Mouse (Mus musculus) G1E-ER4 (cell line): ENCODE data around the gene Calm2. TPM values are rescaled to one million over a fixed set of nuclear protein-coding genes. Genes with fewer than 3 reads are reported as not detected.

Source experiments
- GATA1 ChIP-seq: IDR thresholded peaks from one replicate; pipeline ENCODE4 v1.8.0; 2012; ENCODE audit warnings: low read length, inconsistent platforms
- polyA plus RNA-seq: library from polyadenylated mRNA; stranded (reverse); fragments of >175 nt; gene quantifications from 2 replicates; pipeline ENCODE4 v1.2.3, GENCODE M21; 2012

The Calm2 gene
- polyA plus RNA-seq: 25.5 and 27.3 TPM in 2 replicates

DNA sequence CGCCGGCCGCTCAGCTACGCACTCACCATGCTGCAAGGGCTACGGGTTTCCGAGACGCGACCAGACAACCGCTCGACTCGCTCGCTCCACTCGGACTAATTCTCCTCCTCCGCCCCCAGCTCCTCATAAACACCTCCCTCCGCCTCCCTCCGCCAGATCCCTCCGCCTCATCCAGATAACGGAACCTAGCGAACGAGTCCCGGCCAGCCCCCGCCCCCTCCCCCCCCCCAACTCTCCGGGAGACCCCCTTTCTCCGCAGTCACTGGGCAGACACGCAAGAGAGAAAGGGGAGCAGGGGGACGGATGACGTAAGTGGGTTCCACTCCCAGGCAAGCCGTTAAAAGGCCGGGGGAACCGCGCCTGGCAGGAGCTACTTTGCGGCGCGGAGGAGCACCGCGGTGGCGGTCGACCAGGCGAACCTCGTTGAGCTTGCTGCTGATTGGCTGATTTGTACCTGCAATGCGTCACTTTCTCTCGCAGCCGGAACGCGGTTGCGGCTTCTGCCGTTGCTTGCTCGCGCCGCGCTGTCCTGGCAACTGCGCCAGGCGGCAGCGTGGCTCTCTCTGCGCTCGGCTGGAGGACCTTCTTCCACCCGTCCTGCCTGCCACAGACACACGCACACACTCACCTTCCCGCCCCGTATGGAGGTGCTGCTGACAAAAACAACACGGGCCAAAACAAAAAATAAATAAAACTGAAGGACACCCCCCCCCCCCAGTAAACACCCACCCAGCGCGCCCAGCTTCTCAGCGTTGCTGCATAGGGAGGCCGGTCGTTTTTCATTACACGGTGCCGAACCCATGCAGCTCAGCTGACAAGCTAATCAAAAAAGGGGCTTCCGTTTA, at the start of gene Calm2:
Gene Calm2, minus strand, starts transcription at position 169 of the 845 bp plus-strand sequence.
- no peak for TF ChIP-seq GATA1

DNA sequence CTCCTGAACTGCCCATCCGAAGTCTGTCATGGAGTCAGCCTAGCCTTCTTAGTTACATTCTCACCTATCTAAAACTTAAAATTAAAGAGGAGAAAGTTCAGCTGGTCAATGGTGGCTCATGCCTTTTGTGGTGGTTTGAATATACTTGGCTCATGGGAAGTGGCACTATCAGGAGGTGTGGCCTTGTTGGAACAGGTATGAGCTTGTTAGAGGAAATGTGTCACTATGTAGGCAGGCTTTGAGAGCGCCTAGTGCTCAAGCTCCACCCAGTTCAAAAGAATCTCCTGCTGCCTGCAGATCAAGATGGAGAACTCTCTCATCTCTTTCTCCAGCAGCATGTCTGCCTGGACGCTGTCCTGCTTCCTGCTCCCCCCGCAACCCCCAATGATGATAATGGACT, 48.8 kb upstream of the Calm2 start:
- no peak for TF ChIP-seq GATA1

DNA sequence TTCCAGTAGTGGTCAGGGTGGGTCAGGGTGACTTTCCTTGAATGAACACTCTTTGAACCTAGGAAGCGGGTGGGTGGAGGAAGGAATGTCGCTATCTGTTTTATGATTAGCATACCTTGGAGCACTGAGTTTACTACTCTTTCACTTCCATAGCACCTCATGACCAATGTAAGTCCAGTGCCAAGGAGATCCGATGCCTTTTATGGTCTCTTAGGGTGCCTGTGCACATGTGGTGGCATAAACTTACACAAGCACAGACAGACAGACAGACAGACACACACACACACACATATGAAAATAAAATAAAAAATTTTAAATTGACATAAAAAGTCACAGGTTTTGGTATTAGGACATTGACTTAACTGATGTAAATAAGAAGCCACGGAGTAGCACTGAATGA, 47.6 kb upstream of the Calm2 start:
- TF ChIP-seq GATA1: no peak

DNA sequence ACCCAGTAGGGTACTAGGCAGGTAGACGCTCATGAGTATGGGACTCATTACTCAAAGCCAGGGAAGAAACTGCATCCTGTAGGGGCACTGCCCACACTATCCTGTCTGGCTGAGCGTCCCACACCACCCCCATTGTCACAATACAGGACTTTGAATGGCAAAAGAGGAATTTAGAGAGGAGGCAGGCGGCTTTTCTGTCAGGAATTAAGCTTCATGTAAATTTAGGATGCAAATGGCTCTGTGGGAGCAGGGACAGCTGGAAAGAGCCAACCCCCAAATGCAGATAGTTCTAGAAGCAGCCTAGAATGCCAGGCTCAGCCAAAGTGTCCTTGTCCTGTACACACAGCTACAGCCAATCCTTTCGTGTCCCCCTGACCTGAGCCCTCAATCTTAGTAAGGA, 45.6 kb upstream of the Calm2 start:
- no peak for TF ChIP-seq GATA1

DNA sequence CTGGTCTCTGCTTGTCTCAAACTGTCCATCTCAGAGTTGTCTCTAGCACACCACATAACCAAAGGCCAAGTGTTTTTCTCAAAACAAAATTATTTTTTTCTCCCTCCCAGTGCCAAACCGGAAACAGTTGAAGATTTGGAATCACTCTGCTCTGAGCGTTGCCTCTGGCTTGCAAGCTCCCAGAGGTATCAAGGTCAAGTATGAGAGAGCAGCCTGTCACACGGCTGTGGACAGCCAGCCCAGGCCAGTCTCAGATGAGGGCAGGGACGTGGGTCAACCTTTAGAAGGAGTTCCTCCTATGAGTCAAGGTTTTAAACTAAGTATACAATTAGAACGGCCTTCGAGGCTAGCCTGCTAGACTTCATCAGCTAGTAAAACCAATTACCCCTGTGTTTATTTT, 43.6 kb upstream of the Calm2 start:
- no peak for TF ChIP-seq GATA1

DNA sequence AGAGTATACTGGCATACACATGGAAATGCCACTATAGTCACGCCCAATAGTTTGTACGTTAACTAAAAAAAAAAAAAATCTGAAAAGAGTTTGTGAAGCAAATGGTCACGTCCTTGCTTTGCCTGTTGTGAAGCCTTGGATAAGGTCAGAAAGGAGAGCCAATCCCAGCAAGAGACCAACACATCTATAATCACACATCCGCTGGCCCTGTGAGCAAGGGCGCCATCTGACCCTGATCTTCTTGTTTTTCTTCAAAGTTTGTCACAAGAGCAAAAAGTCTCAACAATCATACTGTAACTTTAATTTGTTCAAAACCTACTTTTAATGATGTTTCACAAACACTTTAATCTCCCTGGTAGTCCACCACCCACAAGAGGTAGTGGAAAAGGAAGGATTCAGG, 39.0 kb upstream of the Calm2 start:
- no peak for TF ChIP-seq GATA1

DNA sequence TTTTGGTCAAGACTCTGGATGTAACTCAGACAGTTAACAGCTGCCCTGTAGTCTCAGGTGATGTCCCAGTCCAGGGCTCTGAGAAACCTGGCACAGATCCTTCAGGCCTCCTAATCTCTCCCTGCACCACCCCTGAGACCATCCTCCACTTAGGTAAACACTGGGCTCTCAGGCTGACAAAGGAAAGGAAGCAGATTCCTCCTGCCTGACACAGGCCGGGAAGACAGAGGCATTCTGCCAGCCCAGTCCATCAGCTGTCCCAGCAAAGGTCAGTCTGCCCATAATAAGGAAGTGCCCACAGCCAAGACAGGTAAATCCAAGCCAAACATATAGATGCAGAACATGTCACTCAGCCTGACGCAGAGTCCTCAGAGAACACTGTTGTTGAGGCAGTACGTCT, 36.1 kb upstream of the Calm2 start:
- TF ChIP-seq GATA1: no peak

DNA sequence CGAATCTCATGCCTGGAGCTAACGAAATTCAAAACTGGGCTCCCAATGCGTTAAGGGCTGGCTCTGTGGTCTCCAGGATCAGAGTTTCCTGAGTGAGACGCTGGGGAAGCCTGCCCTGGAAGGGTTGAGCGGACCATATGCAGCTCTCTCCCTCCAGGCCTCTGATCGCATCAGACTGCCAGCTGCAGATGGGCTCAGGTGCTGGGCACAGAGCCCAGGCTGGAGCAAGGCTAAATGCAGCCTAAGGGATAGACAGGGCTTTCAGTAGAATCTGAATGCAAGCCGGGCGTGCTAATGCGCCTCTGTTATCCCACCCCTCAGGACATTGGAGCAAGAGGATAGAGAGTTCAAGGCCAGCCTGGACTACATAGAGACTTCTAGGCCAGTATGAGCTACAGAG, 31.8 kb upstream of the Calm2 start:
- TF ChIP-seq GATA1: no peak

DNA sequence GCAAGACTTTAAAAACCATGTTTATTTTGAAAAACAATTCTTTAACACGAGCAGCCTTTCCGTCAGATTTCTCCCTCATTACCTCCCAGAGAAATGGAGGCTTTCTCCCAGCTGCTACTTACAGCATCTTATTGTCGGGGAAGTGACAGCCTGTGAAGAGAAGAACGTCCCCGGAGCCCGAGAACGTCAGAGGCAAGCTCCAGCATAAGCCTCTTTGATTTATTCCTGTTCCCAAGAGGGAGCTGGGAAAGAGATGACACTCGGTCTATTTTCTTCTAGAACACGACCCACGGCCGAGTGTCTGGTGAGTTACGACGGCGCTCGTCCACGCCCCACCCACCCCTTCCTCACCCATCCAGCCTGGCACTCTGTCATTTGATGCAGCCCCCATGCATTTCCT, 30.9 kb upstream of the Calm2 start:
- no peak for TF ChIP-seq GATA1

DNA sequence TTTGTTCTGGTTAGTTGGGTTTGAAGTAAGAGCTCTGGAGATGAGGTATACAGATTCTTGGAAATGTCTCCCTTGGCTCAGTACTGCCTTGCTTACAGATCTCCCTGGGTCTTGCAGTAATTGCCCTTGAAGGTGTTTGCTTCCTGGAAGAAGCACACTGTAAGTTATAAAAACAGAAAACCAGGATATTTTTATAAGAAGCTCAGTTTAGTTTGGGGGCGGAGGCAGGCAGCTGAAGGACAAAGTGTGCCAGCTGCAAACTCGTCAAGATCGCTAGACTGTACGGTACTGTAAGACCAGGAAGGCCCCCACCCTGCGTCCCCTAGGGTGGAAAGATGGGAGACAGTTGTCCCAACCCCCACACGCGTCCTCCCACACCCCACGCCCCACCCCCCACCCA, 28.6 kb upstream of the Calm2 start:
- TF ChIP-seq GATA1: no peak

DNA sequence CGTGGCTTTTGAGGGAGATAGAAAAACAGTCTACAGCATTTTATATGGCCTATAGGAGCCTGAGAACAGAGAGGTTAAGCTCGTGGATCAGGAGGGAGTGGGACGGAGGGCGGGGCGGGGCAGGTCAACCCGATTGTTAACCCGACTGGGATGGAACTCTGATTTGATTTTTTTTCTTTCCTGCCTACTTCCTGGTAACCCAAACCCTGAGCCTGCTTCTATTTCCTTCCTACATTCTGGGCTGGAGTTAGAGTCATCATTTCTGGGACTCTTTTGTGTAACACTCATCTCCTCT, 27.7 kb upstream of the Calm2 start:
- TF ChIP-seq GATA1: no peak

DNA sequence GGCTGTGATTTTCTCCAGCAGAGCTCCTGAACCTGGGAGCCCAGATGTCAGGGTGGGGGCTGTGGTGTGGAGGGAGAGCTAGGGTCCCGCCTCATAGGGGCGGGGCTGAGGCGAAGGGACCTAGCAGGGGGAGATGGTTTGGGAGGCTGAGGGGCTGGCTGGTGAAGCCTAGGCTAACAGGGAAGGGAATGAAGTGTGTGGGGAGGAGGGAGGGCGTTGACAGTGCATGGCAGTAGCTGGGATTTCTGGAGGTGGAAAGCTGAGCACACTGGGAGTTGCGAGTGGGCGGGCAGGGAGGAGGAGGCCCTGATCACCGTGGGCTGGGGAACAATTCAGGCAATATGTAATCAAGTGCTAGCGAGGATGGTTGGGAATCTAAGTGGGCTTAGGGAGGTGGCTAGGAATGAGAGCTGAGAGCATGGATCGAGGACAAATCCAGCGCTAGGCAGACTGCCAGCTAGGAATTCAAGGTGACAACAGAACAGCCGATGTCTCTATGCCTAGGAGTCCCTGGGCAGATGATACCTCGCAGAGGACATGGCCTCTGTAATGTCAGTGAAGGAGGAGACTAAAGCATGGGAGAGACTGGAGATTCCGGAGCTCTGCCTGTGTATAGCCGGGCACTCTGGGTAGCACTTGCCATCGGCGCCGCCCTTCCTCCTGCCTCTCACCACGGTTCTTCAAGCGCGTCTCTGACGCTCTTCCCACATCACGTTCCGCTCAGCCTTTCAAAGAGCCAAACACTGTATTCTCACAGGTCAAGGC, 27.2 kb upstream of the Calm2 start:
- no peak for TF ChIP-seq GATA1

DNA sequence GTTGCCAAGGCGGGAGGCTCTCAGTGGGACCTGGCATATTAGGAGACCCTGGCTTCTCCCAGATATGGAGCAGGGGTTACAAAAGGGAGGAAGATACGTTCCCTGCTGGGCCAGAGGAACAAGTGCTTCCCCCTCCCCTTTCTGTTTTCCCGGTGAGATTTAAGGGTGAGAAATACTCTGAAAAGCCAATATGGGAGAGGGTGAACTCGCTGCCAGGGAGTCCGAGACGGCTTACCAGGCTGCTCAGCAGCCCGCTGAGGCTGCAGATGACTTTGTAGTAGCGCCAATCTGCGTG, 26.7 kb upstream of the Calm2 start:
- no peak for TF ChIP-seq GATA1

DNA sequence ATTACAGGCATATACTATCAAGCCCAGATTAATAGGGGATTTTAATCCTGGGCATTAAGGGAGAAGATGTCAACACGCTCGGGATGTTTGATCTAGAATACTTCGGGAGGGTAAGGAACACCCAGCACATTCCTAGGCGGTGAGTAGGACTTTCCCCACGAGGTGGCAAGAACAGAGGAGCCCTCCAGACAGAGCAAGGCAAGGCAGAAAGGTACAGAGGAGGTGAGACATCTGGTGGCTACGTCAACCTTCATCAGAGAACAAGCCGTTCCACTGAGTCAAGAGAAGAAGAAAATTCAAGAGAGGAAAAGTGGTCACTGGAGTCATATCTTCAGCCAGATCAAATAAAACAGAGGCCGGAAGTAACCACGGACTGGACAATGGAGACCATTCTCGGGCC, 26.1 kb upstream of the Calm2 start:
- no peak for TF ChIP-seq GATA1

DNA sequence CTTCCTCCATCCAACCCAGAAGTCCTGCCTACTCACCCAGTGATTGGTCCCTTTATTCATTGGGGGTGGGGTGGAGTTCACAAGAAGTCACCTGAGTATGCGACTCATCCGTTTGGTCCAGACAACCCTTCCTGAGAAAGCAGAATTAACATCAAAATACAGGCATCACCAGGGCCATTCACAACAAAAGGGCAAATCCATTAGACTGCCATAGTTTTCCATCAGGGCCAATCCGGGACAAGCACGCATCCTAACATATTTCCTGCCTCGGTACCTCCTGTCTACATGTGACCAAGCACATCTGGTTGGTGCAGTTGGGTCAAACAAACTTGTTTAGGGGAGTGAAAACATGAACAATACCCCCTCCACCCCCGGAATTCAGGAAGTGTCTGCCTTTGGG, 24.9 kb upstream of the Calm2 start:
- TF ChIP-seq GATA1: no peak

DNA sequence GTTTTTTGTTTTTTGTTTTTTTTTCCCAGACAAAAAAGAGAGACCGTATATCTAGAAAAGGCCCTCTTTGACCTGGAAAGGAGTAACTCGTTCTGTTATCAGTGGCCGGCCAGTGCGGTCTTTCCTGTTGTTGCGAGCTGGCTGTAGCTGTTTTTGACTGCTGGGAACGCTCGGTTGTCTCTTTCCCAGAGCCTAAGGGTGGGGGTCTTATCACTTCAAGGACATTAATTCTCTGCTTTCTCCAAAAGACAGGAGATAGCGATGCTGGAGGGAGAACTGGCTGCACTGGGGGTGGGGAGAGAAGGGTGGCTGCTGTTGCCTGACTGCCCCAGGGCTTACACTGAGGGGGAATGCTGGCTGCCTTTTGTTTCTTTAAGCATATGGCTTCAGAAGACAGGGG, 24.1 kb upstream of the Calm2 start:
- TF ChIP-seq GATA1: no peak

DNA sequence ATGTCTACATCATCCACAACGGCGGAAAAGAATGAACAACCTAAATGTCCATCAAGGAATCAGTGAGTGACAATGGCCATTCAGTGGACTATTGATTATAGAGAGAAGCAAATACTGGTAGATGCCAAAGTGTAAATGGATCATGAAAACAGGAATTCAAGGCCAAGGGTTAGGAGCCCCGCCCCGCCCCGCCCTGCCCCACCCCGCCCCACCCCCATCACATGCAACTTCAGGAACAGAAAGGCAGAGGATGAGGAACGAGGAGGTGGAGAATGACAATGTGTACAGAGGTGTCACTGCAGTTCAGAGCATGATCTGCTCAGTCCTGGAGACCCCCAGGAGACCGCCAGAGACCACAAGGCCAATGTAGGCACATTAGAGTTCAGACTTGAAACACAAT, 23.5 kb upstream of the Calm2 start:
- TF ChIP-seq GATA1: no peak
